Mouse (Mus musculus): ENCODE measurements around the gene Palm. TPM values are rescaled to one million over a fixed set of nuclear protein-coding genes. Genes with fewer than 3 reads are reported as not detected.

The Palm gene
- polyA plus RNA-seq, 1 experiment = 53.3 TPM

- TF ChIP-seq POLR2A (IDR thresholded peaks at IDR 0.05; ENCODE audit: insufficient read depth, low read length) (no peak), CTCF (IDR thresholded peaks at IDR 0.05; ENCODE audit: low read depth, low read length) (no peak), EP300 (IDR thresholded peaks at IDR 0.05; ENCODE audit: insufficient read depth, low read depth, low read length) (no peak)
- H3K36me3 ChIP-seq (ENCODE audit: control insufficient read depth, insufficient read depth, low read length, poor library complexity, severe bottlenecking) = no peaks in the 10 kb centered on the region
- H3K9ac ChIP-seq (ENCODE audit: low read depth, poor library complexity, severe bottlenecking) = no peak overlapping the region; the same call in 1 of the 2 replicates
- H3K27ac ChIP-seq (ENCODE audit: insufficient read depth, low read length) = peak overlapping the region; percentile 28; the same call in 1 of the 2 replicates
- peak overlapping the region; percentile 70 for H3K4me3 ChIP-seq (ENCODE audit: low read depth, low read length)
- H3K9me3 ChIP-seq (replicated peaks; ENCODE audit: control insufficient read depth, insufficient read depth, low read length, poor library complexity, severe bottlenecking) = no peaks in the 10 kb centered on the region
- no peaks in the 10 kb centered on the region for H3K27me3 ChIP-seq (ENCODE audit: control insufficient read depth, insufficient read depth, low read length, poor library complexity, severe bottlenecking)
- H3K4me1 ChIP-seq (ENCODE audit: control insufficient read depth, insufficient read depth, low read length) = peaks cover 3% of the 10 kb centered on the region
Measured at GRCm38 (mm10) chr10:79767372-79768244, 25.8 kb upstream of the Palm start.

- H3K4me1 ChIP-seq (ENCODE audit: control insufficient read depth, insufficient read depth, low read length) = peaks cover 3% of the 10 kb centered on the region
Measured at GRCm38 (mm10) chr10:79768400-79768799, 25.0 kb upstream of the Palm start.

GRCm38 (mm10) chr10:79769329-79769728, 24.0 kb upstream of the Palm start:
- Histone ChIP-seq H3K4me3 (ENCODE audit: low read depth, low read length) (no peak overlapping the region), H3K27ac (ENCODE audit: insufficient read depth, low read length) (no peak overlapping the region), H3K27me3 (ENCODE audit: control insufficient read depth, insufficient read depth, low read length, poor library complexity, severe bottlenecking) (no peaks in the 10 kb centered on the region), H3K9me3 (replicated peaks; ENCODE audit: control insufficient read depth, insufficient read depth, low read length, poor library complexity, severe bottlenecking) (no peaks in the 10 kb centered on the region), H3K4me1 (ENCODE audit: control insufficient read depth, insufficient read depth, low read length) (peaks cover 3% of the 10 kb centered on the region), H3K9ac (ENCODE audit: low read depth, poor library complexity, severe bottlenecking) (no peak overlapping the region), H3K36me3 (ENCODE audit: control insufficient read depth, insufficient read depth, low read length, poor library complexity, severe bottlenecking) (no peaks in the 10 kb centered on the region)
- TF ChIP-seq CTCF (IDR thresholded peaks at IDR 0.05; ENCODE audit: low read depth, low read length) (no peak), POLR2A (IDR thresholded peaks at IDR 0.05; ENCODE audit: insufficient read depth, low read length) (no peak), EP300 (IDR thresholded peaks at IDR 0.05; ENCODE audit: insufficient read depth, low read depth, low read length) (no peak)

More at GRCm38 (mm10) chr10:79768400-79768799, 25.0 kb upstream of the Palm start:
- Histone ChIP-seq H3K27me3 (ENCODE audit: control insufficient read depth, insufficient read depth, low read length, poor library complexity, severe bottlenecking) (no peaks in the 10 kb centered on the region), H3K27ac (ENCODE audit: insufficient read depth, low read length) (no peak overlapping the region), H3K9ac (ENCODE audit: low read depth, poor library complexity, severe bottlenecking) (no peak overlapping the region), H3K4me3 (ENCODE audit: low read depth, low read length) (no peak overlapping the region), H3K9me3 (replicated peaks; ENCODE audit: control insufficient read depth, insufficient read depth, low read length, poor library complexity, severe bottlenecking) (no peaks in the 10 kb centered on the region), H3K36me3 (ENCODE audit: control insufficient read depth, insufficient read depth, low read length, poor library complexity, severe bottlenecking) (no peaks in the 10 kb centered on the region)
- TF ChIP-seq POLR2A (IDR thresholded peaks at IDR 0.05; ENCODE audit: insufficient read depth, low read length) (no peak), CTCF (IDR thresholded peaks at IDR 0.05; ENCODE audit: low read depth, low read length) (peak; percentile 96)

GRCm38 (mm10) chr10:79772320-79772719, 21.1 kb upstream of the Palm start:
- Histone ChIP-seq H3K27me3 (ENCODE audit: control insufficient read depth, insufficient read depth, low read length, poor library complexity, severe bottlenecking) (no peaks in the 10 kb centered on the region), H3K36me3 (ENCODE audit: control insufficient read depth, insufficient read depth, low read length, poor library complexity, severe bottlenecking) (no peaks in the 10 kb centered on the region), H3K4me1 (ENCODE audit: control insufficient read depth, insufficient read depth, low read length) (no peaks in the 10 kb centered on the region), H3K9ac (ENCODE audit: low read depth, poor library complexity, severe bottlenecking) (no peak overlapping the region), H3K4me3 (ENCODE audit: low read depth, low read length) (no peak overlapping the region), H3K27ac (ENCODE audit: insufficient read depth, low read length) (no peak overlapping the region), H3K9me3 (replicated peaks; ENCODE audit: control insufficient read depth, insufficient read depth, low read length, poor library complexity, severe bottlenecking) (no peaks in the 10 kb centered on the region)
- TF ChIP-seq EP300 (IDR thresholded peaks at IDR 0.05; ENCODE audit: insufficient read depth, low read depth, low read length) (no peak), CTCF (IDR thresholded peaks at IDR 0.05; ENCODE audit: low read depth, low read length) (peak; percentile 50)

GRCm38 (mm10) chr10:79773208-79773607, 20.2 kb upstream of the Palm start:
- Histone ChIP-seq H3K9me3 (replicated peaks; ENCODE audit: control insufficient read depth, insufficient read depth, low read length, poor library complexity, severe bottlenecking) (no peaks in the 10 kb centered on the region), H3K4me1 (ENCODE audit: control insufficient read depth, insufficient read depth, low read length) (no peaks in the 10 kb centered on the region), H3K9ac (ENCODE audit: low read depth, poor library complexity, severe bottlenecking) (no peak overlapping the region), H3K4me3 (ENCODE audit: low read depth, low read length) (no peak overlapping the region), H3K36me3 (ENCODE audit: control insufficient read depth, insufficient read depth, low read length, poor library complexity, severe bottlenecking) (no peaks in the 10 kb centered on the region), H3K27me3 (ENCODE audit: control insufficient read depth, insufficient read depth, low read length, poor library complexity, severe bottlenecking) (no peaks in the 10 kb centered on the region), H3K27ac (ENCODE audit: insufficient read depth, low read length) (no peak overlapping the region)
- TF ChIP-seq EP300 (IDR thresholded peaks at IDR 0.05; ENCODE audit: insufficient read depth, low read depth, low read length) (no peak), POLR2A (IDR thresholded peaks at IDR 0.05; ENCODE audit: insufficient read depth, low read length) (no peak), CTCF (IDR thresholded peaks at IDR 0.05; ENCODE audit: low read depth, low read length) (no peak)

Data from ES-Bruce4 (cell line).